Mouse (Mus musculus): ENCODE results near the gene Cers1.

Cers1 gene

DNA sequence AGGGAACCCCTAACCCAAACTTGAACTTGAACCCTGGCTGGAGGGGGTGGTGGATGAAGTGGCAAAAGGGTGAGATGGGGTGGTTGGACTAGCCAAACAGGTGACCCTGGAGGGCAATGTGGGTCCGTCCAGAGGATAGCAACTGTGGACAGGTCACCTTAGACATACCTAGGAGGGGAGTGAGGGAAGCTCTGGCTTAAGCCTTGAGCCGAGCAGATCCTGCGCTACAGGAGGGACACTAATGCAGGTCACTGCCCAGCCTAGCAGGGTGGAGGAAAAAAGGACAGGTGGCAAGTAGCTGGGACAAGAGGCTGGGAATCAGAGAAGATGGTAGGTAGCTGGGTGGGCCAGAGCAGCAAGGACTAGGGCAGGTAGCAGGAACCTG, 36.4 kb downstream of the Cers1 start:
- DNase-seq (ENCODE audit: low read depth, low spot score), result no peak

DNA sequence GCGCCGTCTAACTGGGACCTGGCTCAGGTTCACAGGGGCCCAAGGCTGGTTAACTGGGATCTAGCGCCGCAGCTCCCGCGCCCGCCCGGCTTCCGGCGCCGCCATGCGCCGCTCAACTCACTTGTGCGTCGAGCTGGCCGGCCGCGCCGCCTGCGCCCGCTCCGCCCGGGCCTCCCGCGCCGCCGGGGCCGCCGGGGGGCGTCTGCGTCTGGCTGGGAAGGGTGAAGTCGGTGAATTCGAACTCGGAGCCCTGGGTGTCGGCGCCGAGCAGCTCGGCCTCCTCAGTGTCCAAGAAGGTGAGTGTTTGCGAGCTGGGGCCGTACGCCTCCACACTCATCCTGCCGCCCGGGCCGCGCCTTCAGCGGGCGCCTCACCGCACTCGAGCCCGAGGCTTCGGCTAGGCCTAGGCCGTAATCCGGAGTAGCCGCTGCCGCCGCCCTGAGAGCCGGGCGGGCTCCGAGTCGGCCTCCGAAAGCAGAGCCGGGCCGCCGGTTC, 37.1 kb downstream of the Cers1 start:
- DNase-seq (ENCODE audit: low read depth, low spot score), result no peak

DNA sequence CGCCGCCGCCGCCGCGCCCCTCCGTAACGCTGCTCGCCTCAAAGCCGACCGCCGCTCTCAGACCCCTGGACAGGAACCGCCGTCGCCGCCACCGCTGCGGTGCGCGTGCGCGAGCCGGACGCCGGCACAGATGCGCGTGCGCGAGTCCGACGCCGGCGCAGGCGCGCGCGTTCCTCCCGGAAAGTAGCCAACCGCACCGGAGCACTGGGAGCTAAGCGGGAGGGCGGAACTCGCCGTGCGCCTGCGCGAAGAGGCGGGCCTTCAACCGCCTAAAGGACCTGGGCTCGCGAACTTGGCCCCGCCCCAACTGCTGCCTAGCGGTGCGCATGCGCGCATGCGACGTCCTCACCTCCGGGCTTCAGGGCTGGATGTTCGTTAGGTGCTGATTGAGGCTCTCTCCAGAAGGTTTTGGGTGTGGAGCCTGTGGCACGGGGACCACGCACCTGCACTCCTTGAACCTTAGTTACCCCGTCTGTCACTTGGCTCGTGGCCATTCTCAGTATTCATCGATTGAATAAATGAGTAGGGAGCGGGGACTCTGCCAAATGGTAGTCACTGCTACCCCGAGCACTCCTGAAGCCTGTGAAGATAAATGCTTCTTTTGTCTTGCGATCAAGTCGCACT, 37.7 kb downstream of the Cers1 start, which contains the start of gene Upf1:
Gene Upf1, minus strand, starts transcription at position 85 of the 624 bp plus-strand sequence.
- DNase-seq (ENCODE audit: low read depth, low spot score), result peak; percentile 99

DNA sequence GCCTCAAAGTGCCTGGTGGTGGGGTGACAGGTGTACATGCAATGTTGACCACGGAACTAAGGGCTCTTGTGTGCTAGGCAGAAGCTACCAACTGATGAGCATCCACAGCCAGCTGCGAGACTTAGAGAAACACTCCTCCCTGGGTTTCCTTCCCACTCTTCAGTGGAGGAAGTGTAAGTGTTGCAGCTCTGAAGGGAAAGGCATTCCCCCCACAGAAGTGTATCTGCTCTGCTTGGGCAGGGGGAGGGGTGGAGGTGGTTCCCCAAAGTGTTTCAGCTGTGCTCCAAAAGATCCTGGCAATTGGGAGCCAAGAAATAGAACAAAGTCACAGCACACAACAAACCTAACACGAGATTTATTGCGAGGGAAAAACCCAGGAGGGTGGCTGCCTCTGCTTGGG, 38.4 kb downstream of the Cers1 start:
- DNase-seq (ENCODE audit: low read depth, low spot score), result no peak

DNA sequence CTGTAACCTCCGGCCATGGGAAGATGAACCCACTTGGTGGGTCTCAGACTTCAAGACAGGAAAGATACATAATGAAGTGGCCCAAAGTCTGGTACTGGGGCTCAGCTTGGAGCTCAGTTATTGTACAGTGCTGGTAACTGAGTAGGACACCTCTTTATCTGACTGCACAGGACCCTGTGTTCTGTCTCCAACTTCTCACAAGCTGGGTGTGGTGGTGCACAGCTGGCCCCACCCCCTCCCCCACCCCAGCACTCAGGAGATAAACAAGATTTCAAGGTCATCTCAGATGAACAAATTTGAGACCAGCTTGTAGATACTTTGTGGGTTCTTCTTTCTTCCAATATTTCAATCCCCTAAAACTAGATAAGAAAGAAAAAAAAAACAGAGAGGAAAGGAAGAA, 40.5 kb downstream of the Cers1 start:
- DNase-seq (ENCODE audit: low read depth, low spot score), result no peak

DNA sequence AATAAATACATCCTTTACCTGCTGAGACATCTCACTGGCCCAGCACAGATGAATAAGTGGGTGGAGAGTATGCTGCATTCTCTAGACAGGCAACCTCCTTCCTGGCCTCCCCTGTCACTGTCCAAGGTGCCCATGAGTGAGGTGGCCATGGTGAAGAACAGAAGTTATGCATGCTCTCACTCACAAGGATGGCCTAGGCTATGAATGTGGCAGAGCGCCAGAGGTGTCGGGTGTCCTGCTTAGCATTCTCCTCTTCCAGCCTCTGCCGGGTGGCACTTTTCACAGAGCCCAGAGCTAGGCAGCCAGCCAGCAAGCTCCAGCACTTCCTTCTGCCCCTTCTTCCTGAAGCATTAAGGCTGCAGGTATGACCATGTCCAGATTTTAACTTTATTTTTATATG, 43.8 kb downstream of the Cers1 start:
- DNase-seq (ENCODE audit: low read depth, low spot score), result no peak

DNA sequence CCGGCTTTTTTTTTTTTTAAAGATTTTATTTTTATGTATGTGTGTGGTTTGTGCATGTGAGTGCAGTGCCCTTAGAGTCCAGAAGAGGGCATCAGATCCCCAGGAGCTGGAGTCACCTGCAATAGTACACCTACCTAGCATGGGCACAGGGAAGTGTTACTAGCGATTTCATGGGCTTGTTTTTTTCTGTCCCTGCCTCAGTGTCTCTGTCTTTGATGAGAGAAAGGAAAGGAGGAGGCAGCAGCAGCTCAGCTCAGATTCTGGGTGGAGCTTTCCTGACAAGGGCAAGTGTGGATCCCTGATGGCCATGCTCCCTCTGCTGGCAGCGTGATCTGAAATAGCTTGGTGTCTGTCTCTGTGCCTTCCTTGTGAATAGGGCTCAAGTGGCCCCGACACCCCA, 45.2 kb downstream of the Cers1 start:
- no peak for DNase-seq (ENCODE audit: low read depth, low spot score)

DNA sequence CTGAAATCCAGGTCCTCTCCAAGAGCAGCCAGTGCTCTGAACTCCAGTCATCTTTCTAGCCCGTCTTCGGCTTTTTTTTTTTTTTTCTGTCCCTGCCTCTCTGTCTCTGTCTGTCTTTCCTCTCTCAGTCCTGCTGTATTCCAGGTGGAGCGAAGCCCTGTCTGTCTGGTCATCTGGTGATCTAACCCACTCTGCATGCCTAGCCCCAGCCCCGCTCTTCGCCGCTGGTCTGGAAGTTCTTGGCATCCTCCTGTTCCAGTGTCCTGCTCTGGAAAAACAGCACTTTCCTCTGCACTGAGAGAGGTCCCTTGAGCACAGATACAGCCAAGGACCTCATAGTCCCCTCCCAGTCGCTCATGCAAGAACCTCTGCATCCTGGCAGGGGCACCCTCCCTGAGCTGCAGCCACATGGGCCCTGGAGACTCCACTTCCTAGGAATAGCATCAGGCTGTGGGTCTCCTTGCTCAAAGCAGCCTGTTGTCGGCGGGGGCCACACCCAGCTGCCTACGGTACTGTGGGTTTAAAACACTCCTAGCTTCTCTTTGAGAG, 46.0 kb downstream of the Cers1 start:
- DNase-seq (ENCODE audit: low read depth, low spot score), result no peak

DNA sequence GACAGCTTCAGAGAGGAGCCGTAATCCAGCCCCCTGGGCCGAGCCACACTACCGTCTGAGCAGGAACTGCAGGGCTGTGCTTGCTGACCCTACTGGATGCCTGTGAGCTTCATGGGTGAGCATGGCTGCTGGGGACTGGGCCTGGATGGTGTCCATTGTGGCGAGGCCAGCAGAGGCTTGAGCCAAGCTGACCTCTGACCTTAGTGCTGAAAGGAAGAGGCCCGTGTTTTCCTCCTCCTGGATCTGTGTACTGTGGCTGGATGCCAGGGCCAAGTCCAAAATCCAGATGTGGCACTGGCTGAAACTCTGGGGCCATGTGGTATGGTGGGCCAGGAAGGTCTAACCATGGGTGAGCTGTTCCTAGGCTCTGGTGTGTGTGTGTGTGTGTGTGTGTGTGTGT, 48.5 kb downstream of the Cers1 start:
- no peak for DNase-seq (ENCODE audit: low read depth, low spot score)

DNA sequence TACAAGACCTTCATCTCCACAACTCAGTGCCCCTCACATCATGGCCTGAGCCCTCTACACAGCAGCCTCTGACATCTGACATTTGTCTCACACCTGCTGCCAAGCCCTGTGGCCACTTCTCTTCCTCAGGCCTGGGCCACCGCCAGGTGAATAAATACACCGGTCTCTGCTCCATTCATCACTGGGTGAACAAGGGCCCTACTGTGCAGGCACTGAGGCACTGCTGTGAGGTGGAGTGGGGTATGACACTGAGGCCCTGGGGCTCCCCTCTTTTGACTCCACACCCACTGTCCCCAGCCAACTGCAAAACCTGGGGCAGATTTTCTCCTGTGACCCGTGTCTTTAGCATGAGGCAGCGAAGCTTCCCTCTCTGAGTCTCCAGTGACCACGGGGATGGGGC, 51.0 kb downstream of the Cers1 start:
- DNase-seq (ENCODE audit: low read depth, low spot score), result no peak

DNA sequence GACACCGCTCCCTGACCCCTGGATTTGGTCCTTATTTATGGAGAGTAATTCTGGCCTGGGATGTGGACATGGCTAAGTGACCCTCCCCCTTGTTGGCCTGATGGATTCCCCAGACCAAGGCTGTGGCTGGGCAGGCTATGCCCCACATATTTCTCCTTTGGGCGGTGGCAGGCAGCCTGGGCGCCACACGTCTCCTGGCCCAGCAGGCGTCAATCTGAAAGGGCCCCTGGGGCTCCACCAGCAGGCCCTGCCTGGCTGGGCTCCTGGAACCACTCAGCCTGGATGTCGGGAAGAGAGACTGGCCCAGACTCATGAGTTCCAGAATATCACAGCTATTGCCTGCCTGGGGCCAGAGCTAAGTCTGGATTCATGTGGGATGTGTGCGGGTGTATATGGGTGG, 54.9 kb downstream of the Cers1 start:
- no peak for DNase-seq (ENCODE audit: low read depth, low spot score)

DNA sequence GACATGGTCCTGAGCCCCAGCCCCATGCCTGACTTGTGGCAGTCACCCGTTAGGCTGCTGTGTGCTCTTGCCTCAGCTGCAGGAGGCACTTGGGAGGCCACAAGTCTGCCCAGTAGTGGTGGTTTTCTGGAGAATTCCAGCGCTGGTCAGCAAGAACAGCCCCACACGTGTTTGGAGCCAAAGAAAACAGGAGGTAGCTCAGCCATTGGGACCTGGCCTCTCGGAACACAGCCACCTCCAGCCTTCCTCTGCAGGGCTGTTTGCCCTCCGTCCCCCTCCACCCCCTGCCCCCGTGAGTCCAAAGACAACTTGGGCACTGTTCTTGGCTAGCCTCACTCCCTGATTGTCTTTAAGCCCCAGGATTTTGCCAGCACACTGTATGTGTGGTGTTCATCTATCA, 56.4 kb downstream of the Cers1 start:
- DNase-seq (ENCODE audit: low read depth, low spot score), result no peak

DNA sequence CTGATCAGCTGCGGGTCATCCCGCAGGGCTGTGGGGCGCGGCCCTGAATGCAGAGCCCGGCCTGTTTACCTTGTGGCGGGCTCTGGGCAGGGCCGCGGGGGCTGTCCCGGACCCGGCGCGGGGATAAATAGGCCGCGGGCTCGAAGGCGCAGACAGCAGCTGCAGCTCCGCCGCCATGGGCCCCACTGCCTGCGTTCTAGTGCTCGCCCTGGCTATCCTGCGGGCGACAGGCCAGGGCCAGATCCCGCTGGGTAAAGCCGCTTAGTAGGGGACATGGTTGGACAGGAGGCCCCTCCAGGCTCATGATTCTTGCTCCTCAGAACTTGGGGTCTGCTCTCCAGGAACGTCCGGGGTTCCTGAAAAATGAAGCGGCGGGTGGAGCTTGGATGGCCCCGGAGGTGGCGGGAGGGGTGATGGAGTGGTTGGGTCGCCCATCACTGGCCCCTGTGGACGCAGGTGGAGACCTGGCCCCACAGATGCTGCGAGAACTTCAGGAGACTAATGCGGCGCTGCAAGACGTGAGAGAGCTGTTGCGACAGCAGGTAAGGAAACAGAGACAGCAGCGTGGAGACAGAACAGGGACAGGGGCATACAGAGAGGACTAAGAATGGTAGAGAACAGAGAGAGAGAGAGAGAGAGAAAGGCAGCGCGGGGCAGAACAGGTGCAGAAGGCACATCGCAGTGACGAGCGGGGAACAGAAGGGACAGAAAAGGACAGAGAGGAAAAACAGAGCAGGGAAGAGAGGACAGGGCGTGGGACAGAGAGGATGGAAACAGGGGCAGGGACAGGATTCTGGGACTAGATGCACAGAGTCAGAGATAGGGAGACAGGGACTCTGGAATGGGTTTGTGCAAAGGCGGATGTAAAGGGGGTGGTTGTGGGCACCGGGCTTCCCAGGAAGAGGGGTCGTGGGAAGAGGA, 58.1 kb downstream of the Cers1 start, which contains the start of gene Comp:
Gene Comp, plus strand, starts transcription at position 162 of the 921 bp plus-strand sequence.
- no peak for DNase-seq (ENCODE audit: low read depth, low spot score)

DNA sequence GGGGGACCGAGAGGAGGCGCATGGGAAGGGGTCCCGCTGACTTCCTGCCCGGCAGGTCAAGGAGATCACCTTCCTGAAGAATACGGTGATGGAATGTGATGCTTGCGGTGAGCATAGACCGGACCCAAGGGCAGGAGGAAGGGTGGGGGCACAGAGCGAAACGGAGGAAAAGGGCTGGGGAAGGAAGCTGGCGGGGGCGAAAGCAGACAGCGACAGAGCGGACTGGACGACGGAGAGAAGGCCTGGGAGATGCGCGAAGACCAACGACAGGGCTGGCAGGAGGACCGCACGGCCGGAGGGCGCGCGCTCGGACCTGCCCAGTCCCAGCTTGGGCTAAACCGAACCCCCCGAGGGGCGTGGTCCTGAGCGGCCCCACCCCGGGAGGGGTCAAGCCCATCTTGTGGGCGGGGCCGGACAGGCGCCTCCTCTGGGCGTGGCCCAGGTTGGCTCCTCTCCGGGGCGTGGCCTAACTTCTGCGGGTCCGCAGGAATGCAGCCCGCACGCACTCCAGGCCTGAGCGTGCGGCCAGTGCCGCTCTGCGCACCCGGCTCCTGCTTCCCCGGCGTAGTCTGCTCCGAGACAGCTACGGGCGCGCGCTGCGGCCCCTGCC, 58.8 kb downstream of the Cers1 start:
- DNase-seq (ENCODE audit: low read depth, low spot score), result peak; percentile 58

DNA sequence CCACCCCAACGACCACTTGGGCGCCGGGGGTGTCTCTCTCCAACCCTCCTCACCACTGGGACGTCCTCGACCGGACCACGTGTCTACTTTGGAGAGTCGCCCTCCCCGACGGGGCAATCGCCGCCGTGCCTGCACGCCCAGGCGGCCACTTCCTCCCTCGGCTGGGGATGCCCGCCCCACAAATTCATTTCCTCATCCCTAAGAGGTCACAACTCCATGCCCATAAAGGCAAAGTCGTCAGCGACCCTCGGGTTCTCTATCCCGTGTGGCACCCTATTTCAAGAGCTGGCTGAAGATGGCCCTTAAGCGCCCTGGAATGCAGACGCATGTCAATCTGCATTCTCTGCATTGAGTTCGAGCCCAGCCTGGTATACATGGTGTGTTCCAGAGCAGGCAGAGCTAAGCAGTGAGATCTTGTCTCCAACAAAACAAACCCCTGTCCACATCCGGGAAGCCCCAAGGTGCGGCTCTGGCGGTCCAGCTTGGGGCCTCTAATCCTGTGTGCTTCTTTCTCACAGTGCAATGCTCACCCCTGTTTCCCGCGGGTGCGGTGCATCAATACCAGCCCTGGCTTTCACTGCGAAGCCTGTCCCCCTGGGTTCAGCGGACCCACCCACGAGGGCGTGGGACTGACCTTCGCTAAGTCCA, 59.8 kb downstream of the Cers1 start:
- no peak for DNase-seq (ENCODE audit: low read depth, low spot score)

DNA sequence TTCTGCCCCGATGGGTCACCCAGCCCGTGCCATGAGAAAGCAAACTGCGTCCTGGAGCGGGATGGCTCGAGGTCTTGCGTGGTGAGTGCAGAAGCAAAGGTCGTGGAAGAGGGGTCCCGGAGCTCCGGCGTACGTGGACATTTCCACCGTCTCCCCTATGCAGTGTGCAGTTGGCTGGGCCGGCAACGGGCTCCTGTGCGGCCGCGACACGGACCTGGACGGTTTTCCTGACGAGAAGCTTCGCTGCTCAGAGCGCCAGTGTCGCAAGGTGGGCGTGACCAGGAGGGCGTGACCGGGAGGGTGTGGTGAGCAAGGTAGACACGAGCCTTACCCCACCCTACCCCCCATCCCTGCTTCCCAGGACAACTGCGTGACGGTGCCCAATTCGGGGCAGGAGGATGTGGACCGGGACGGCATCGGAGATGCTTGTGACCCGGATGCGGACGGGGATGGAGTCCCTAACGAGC, 60.7 kb downstream of the Cers1 start:
- DNase-seq (ENCODE audit: low read depth, low spot score), result no peak

DNA sequence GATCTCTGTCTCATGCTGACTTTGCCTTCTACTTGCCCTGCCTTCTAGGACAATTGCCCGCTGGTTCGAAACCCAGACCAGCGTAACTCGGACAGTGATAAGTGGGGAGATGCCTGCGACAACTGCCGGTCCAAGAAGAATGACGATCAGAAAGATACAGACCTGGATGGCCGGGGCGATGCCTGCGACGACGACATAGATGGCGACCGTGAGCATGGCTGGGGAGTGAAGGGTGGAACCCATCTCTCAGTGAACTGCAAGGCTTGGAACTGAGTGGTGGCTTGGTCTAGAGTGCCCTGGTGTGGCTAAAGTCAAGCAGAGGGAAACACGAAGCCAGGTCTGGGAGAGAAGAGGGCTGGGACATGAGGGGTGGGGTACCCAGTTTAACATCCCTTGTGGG, 61.5 kb downstream of the Cers1 start:
- no peak for DNase-seq (ENCODE audit: low read depth, low spot score)

DNA sequence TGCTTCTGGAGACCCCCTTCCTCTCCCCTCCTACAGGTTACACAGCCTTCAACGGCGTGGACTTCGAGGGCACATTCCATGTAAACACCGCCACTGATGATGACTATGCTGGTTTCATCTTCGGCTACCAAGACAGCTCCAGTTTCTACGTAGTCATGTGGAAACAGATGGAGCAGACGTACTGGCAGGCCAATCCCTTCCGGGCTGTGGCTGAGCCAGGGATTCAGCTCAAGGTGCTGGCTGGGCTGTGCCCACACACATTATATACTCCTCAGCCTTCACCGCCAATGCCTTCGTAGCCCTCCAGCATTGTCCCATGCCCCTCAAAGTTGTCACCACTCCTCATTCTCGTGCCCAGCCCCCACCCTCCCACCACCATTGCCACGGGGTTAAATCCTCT, 64.5 kb downstream of the Cers1 start:
- DNase-seq (ENCODE audit: low read depth, low spot score), result no peak
